Mouse (Mus musculus): ENCODE data around the gene Npas4.
A peak's percentile ranks its signal among the peaks of the same experiment; 100 is the strongest.

DNA sequence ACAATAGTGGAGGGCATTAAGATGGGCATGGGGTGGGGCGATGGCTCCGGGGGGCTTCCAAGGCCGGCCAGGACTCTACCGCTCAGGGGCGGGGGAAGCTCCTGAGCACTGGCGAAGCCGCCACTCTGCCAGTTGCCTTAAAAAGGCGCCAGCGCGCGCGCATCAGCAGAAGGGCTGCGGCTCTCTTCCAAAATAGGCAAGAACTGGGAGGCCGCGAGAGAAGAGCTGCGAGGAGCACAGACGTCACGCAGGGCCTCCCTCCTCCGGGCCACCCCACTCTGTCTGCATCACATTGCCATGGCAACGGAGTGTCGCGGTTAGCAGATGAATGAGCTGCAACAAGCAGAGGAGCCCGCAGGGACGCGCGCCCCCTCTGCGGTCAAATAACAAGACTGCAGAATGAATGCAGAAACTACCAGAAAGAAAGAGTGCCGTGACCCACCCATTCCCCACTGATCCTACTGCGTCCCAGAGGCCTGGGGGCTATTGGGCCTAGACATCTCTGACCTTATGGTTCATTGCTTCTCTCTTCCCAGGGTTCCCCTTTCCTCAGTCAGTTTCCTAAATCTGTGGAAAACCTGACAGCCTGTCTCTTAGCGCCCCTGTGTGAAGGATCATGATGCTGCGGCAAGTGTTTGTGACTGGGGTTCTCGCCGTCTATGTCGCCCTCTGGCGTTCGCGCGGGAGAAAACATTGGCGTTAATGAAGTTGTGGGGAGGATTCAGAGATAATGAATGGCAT is 11.7 kb upstream of the Npas4 start:
- TF ChIP-seq CTCF (IDR thresholded peaks at IDR 0.05; ENCODE audit: borderline replicate concordance, insufficient read depth, low read length) (peak; percentile 96), POLR2A (IDR thresholded peaks at IDR 0.05; ENCODE audit: low read depth, low read length) (peak; percentile 59; the same call in 1 of the 2 replicates)

Data from embryonic fibroblast, embryonic 13.5 days (primary cell).